Mouse (Mus musculus): Measurements from ENCODE around the gene 9330182O14Rik. TPM values are rescaled to one million over a fixed set of nuclear protein-coding genes. Genes with fewer than 3 reads are reported as not detected.

Gene 9330182O14Rik
- total RNA-seq (2014; fragmentation: Nextera tagmentation) (not detected in 2 replicates), total RNA-seq (2017) (not detected in 2 replicates)

- ATAC-seq (replicated peaks; ENCODE audit: poor library complexity, severe bottlenecking), result peak; percentile 42
Observed at GRCm38 (mm10) chr15:40134152-40134792, at the start of gene 9330182O14Rik. TSS of gene 9330182O14Rik (plus strand) at chr15:40134365.

DNA sequence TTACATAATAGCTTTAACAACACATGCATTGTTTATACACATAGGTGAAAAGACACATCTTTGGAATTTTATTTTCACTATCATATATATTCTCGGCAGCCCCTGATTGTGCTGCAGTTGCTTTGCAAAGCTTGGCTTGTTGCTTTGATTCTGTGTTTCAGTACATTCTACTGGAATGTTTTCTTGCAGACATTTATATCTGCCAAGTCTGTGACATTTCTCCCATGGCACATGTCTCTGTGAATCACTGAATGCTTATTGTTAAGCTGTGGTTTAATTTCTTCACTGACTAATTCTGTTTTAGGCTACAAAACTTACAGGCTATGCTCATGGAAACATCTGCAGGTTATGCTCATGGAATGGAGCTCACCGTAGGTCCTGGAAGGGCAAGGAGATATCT is 30.9 kb upstream of the 9330182O14Rik start:
- no peak for ATAC-seq (replicated peaks; ENCODE audit: poor library complexity, severe bottlenecking)

DNA sequence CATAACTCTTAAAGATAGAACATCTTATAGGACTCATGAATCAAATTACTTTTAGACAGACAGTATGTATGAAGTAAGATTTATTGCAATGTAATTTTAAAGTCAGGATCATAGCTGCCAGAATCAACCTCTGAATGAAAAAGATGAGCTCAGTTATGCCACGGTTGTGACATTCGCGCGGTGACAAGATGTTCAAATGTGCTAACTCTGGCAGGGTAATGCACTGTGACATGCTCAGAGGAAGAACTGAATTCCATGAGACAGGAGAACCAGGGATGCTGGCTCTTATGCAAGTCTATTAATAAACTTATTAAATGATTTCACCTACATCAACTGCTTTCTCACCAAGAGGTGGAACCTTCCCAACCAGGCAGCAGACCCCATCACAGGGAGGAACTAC is 28.5 kb upstream of the 9330182O14Rik start:
- no peak for ATAC-seq (replicated peaks; ENCODE audit: poor library complexity, severe bottlenecking)

- no peak for ATAC-seq (replicated peaks; ENCODE audit: poor library complexity, severe bottlenecking)
Observed at GRCm38 (mm10) chr15:40113888-40114576, 20.1 kb upstream of the 9330182O14Rik start.

DNA sequence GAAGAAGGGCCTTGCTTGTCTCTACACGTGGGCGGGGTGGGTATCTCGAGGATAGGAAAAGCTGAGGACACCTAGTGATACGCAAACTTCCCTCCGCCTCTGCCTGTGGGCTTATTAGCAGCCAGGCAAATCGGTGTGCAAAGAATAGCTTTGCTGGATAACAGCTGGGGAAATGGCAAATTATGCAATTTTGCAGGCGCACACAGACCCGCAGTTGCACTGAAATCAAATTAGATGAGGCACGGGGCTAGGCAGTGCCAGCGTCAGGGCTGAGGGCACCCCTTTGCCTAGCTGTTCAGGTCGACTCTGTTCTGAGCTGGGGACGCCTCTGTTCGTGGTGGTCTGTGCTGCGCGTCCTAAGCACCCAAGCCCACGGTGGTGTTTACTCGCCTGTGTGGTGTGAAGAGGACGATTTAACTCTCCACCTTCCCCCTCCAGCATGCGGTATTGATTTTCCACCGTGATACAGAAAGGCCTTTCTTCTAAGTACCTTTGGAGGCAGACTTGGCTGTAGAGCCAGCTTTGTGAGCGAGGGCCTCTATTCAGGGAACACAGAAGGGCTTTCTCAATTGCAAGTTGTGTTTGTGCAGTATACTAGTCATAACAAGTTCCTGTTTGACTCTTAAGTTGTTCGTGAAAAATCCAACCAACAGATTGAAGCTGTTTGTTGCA is 19.4 kb upstream of the 9330182O14Rik start:
- ATAC-seq (replicated peaks; ENCODE audit: poor library complexity, severe bottlenecking), result no peak

DNA sequence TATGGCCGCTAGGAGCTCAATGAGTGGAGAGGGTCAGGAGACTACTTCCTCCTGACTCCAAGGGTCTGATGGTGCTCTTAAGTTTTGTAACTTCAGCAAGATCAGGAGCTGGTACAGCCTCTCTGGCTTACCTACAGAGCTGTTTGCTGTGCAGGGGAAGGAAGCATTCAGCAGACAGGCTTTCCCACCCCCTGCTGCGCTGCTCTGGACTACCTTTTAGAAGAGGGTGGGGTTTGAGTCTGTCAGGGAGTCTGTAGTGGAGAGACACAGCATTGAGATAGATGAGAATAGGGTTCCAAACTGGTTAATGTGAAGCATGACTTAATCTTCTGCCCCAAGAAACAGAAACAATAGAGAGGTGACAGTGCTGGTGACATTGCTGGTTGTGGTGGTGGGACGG is 17.8 kb upstream of the 9330182O14Rik start:
- no peak for ATAC-seq (replicated peaks; ENCODE audit: poor library complexity, severe bottlenecking)

- no peak for ATAC-seq (replicated peaks; ENCODE audit: poor library complexity, severe bottlenecking)
Observed at GRCm38 (mm10) chr15:40124211-40124953, 9.8 kb upstream of the 9330182O14Rik start.

- no peak for ATAC-seq (replicated peaks; ENCODE audit: poor library complexity, severe bottlenecking)
Observed at GRCm38 (mm10) chr15:40129496-40129895, 4.7 kb upstream of the 9330182O14Rik start.

- peak; percentile 73 for ATAC-seq (replicated peaks; ENCODE audit: poor library complexity, severe bottlenecking)
Observed at GRCm38 (mm10) chr15:40130880-40131478, 3.2 kb upstream of the 9330182O14Rik start.

DNA sequence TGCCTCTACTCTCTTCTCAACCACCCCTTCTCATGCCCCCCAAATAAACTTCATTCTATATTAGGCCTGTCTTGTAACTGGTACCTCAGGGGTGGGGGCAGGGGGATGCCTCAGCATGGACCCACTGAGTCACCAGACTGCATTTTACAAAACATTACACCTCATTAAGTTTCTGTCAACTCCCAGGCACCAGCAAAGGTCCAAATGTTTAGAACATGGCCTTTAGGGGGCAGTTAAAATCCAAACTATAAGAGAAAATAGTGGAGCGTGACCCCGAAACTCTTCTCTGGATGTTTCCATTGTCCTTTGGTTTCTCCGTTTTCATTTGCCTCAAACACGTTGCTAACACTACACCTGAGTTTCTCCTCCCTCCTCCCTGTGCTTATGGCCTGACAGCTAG is 1.8 kb upstream of the 9330182O14Rik start:
- no peak for ATAC-seq (replicated peaks; ENCODE audit: poor library complexity, severe bottlenecking)

DNA sequence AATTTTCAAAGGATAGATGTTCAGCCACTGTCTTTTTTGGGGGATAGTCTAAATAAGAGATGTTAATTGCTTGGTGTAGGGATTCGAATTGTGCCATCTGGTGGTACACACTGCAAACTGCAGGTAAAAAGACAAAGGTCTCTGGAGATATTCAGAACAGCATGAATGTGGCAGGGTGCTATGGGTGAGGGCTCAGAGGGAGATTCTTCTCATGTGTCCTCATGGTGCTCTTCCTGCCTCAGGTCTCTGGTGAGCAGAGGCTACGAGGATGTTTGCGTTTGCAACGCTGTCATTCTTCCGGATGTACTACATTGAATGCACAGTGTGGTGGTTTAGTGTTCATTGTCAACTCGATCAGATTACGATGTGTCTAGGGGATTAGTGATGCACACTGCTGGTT is 10.1 kb downstream of the 9330182O14Rik start:
- ATAC-seq (replicated peaks; ENCODE audit: poor library complexity, severe bottlenecking), result peak; percentile 77

- ATAC-seq (replicated peaks; ENCODE audit: poor library complexity, severe bottlenecking), result no peak
Observed at GRCm38 (mm10) chr15:40157683-40158082, 23.5 kb downstream of the 9330182O14Rik start.

DNA sequence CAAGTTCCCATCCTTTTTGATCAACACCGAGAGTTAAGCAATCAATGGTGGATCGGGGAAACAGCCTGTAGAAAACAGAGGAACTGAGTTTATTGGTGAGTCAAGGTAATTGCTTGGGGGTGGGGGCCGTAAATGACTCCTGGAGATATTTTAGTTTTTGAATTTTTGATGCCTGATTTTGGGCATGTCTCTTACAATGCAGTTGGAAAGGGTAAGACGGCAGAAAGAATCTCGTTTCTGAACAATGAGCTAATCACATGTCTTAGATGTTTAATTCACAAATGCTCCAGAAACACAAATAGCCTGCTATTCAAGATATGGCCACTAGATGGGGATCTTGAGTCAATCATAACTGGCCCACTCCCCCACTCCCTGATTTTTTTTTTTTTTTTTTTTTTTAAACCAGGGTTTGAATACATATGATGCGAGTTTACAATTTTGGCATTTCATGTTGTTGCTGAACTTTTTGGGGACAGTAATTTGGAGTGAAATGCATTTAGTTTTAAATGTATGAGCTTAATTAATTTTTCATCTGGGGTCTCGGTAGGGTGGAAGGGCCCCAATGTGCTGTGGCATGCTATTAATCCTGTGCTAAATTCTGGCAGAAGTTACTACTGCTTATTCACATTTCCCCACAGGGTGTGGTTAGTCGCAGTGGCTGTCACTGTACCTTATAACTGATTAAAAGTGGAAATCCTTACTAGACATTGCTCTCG is 32.6 kb downstream of the 9330182O14Rik start:
- peak; percentile 76 for ATAC-seq (replicated peaks; ENCODE audit: poor library complexity, severe bottlenecking)

DNA sequence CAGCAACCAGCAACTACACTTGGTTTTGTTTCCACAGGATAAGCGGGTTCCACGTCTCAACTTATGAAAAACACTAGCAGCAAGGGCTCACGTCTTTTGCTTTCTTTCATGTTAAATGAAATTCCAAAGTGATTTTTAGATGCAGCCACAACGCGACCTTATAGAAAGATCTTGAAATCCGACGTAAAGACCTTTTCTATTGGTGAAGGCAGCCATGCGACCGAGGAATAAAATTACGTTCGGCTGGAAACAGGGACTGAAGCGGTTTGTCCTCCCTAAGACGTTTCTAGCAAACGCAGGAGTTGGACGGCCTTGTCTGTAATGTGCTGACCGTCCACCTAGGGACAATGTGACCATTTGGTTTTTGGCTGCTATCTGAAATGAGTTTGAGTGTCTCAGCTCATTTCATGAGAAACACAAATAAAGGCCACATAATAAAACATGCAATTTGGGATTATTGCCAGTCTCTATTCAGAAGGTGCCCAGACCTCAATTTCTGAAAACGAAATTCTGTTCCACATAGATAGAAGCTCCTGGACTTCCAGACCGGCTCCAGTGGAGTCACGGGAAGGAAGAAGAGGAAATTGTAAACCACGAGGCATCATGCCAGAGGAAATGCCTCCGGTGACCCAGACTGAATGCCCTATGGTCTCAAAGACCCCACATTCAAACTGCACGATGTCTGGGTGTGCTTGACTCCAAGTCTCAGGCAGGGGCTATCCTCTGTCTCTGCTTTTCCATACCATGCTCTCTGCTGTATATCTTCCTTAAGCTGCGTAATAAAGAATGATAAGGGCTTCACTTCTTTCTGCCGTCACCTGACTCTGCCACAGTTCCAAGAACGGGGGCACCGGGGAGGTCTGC is 33.3 kb downstream of the 9330182O14Rik start:
- no peak for ATAC-seq (replicated peaks; ENCODE audit: poor library complexity, severe bottlenecking)

DNA sequence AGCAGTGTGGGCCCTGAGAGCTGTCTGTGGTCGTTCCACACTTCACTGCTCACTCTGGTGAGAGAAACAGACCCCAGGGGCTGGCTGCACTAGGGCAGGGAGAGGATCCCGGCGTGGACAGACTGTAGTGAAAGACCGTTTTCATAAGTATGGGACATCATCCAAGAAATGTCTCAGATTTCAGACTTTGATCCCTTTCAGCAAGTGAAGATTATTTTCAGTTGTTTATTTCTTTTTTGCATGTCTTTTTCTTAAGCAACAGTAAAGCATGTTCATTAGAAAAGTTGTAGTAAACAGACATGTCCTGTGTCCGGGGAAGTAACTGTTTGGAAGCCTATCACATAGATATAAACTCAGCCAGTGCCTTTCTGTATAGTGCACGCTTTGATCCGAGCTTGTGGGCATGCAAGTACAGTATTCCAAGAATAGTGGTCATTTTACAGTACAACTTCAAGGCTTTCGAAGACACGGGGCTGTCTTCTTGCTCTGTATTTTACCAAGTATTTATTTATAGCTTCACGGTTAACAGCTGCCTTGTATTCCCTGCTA is 34.0 kb downstream of the 9330182O14Rik start:
- ATAC-seq (replicated peaks; ENCODE audit: poor library complexity, severe bottlenecking), result no peak

GRCm38 (mm10) chr15:40169061-40169460 is 34.9 kb downstream of the 9330182O14Rik start:
- ATAC-seq (replicated peaks; ENCODE audit: poor library complexity, severe bottlenecking), result no peak

DNA sequence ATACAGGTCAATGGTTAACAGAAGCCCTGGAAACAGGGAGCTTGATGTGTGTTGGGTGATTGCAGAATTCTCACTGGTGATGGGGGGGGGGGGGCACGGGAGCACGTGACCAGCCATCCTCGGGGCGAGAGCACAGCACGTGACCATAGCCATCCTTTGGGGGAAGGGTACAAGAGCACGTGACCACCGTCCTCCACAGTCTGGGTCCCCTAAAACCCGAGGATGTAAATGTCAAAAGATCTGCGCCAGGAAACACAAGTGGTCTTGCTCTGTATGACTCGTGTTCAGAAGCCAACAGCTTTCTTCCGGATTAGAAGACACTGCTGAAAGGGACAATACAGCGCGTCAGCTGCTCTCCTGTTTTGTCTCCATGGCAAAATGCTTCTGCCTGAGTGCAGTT is 35.5 kb downstream of the 9330182O14Rik start:
- ATAC-seq (replicated peaks; ENCODE audit: poor library complexity, severe bottlenecking), result peak; percentile 17; the same call in 1 of the 2 replicates

DNA sequence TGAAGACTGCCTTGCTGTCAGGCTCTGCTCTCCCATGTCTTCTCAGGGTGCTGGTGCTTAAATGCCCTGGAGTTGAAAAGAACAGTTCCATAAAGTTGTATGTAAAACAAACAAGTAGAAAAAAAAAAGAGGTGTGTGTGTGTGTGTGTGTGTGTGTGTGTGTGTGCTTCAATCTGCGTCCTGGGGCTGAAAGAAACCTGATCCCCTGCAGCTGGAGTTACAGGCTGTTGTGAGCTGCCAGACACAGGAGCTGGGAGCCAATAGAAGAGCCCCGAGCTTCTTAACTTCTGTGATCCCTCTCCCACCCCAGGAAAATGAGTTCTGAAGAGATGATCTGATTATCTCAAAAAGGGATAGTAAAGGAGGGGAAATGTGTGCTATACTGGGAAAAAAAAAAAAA is 45.3 kb downstream of the 9330182O14Rik start:
- ATAC-seq (replicated peaks; ENCODE audit: poor library complexity, severe bottlenecking), result no peak

Measured in granulocyte monocyte progenitor cell, adult 5-6 weeks (primary cell).